Mouse (Mus musculus) CH12.LX (cell line): ENCODE data around the gene Ralgps2. TPM values are rescaled to one million over a fixed set of nuclear protein-coding genes. Genes with fewer than 3 reads are reported as not detected.
A peak's percentile ranks its signal among the peaks of the same experiment; 100 is the strongest.

Experiments used
- DNase-seq: peaks from one replicate; pipeline ENCODE4 v3.0.0-alpha.2; 2013; ENCODE audit errors: extremely low read depth
- H3K27ac ChIP-seq: 2 replicates; pipeline ENCODE4 v1.5.1; 2012; ENCODE audit warnings: low read depth, mild to moderate bottlenecking, control low read depth, moderate library complexity; ENCODE audit not compliant: insufficient read depth
- H3K27me3 ChIP-seq: replicated peaks from 2 replicates; pipeline ENCODE3; 2012; ENCODE audit warnings: inconsistent platforms
- H3K36me3 ChIP-seq, 2 experiments: replicated peaks in 1 of 2; 2 replicates each; pipeline versions ENCODE3 to v1.6.1; 2012; ENCODE audit warnings: inconsistent platforms in 1 of 2, low read length in 1 of 2, mild to moderate bottlenecking in 1 of 2, mixed read lengths in 1 of 2, moderate library complexity in 1 of 2; ENCODE audit not compliant: control insufficient read depth in 1 of 2, insufficient read depth in 1 of 2
- H3K4me1 ChIP-seq, 2 experiments: 2 replicates each; pipeline ENCODE4 v1.6.1; 2012; ENCODE audit warnings: inconsistent platforms in 1 of 2, moderate library complexity in 1 of 2; ENCODE audit not compliant: insufficient read depth in 2 of 2, control insufficient read depth in 1 of 2
- H3K4me2 ChIP-seq: 2 replicates; pipeline ENCODE4 v1.6.1; 2012; ENCODE audit warnings: low read depth, mild to moderate bottlenecking, control low read depth; ENCODE audit not compliant: poor library complexity, insufficient read depth, severe bottlenecking
- H3K4me3 ChIP-seq, 3 experiments: fragments of 150-350 bp in 1 of 3; sonication (generic) in 1 of 3; replicated peaks in 1 of 3; 2 replicates each; pipeline versions ENCODE3 to v1.5.1; 2011 to 2012; ENCODE audit warnings: low read depth in 2 of 3, low read length in 2 of 3, mild to moderate bottlenecking in 2 of 3, moderate library complexity in 2 of 3, control low read depth in 1 of 3, improper control_type of control experiment in 1 of 3, inconsistent platforms in 1 of 3, mixed read lengths in 1 of 3; ENCODE audit not compliant: poor library complexity in 1 of 3
- H3K79me2 ChIP-seq: replicated peaks from 2 replicates; pipeline ENCODE4 v1.6.1; 2012; ENCODE audit warnings: mild to moderate bottlenecking, moderate library complexity; ENCODE audit not compliant: control insufficient read depth, poor library complexity, insufficient read depth, severe bottlenecking; ENCODE audit errors: extremely low read depth
- H3K9ac ChIP-seq: 2 replicates; pipeline ENCODE4 v1.6.1; 2012; ENCODE audit warnings: low read depth, mild to moderate bottlenecking, control low read depth, moderate library complexity; ENCODE audit not compliant: insufficient read depth
- H3K9me3 ChIP-seq: replicated peaks from 2 replicates; pipeline ENCODE3; 2012; ENCODE audit warnings: low read length, inconsistent platforms, mixed read lengths
- E2F4 ChIP-seq: IDR thresholded peaks from 2 replicates; pipeline ENCODE4 v1.6.1; 2011; ENCODE audit warnings: low read depth, low read length, improper control_type of control experiment; ENCODE audit not compliant: insufficient replicate concordance
- EP300 ChIP-seq: IDR thresholded peaks from 2 replicates; pipeline ENCODE4 v1.6.1; 2011; ENCODE audit warnings: low read length, improper control_type of control experiment
- ETS1 ChIP-seq: conservative IDR thresholded peaks from 2 replicates; pipeline ENCODE4 v1.6.1; 2012; ENCODE audit warnings: low read depth, mild to moderate bottlenecking, inconsistent platforms, low read length, improper control_type of control experiment, moderate library complexity
- IRF4 ChIP-seq: IDR thresholded peaks from 2 replicates; pipeline ENCODE4 v1.6.1; 2014; ENCODE audit warnings: low read depth, mild to moderate bottlenecking, inconsistent platforms, low read length, improper control_type of control experiment
- JUND ChIP-seq: conservative IDR thresholded peaks from 2 replicates; pipeline ENCODE4 v1.6.1; 2011; ENCODE audit warnings: low read depth, low read length, improper control_type of control experiment
- MAX ChIP-seq: IDR thresholded peaks from 2 replicates; pipeline ENCODE4 v1.6.1; 2011; ENCODE audit warnings: low read length, improper control_type of control experiment
- MAZ ChIP-seq: IDR thresholded peaks from 2 replicates; pipeline ENCODE4 v1.6.1; 2012; ENCODE audit warnings: low read depth, mild to moderate bottlenecking, inconsistent platforms, low read length, improper control_type of control experiment, moderate library complexity
- MEF2A ChIP-seq: IDR thresholded peaks from 2 replicates; pipeline ENCODE4 v1.6.1; 2014; ENCODE audit warnings: low read depth, mild to moderate bottlenecking, inconsistent platforms, low read length, improper control_type of control experiment, borderline replicate concordance
- MYC ChIP-seq: IDR thresholded peaks from 2 replicates; pipeline ENCODE4 v1.6.1; 2011; ENCODE audit warnings: low read depth, mild to moderate bottlenecking, improper control_type of control experiment, low read length
- NELFE ChIP-seq: IDR thresholded peaks from 2 replicates; pipeline ENCODE4 v1.6.1; 2011; ENCODE audit warnings: low read depth, low read length, improper control_type of control experiment
- POLR2A ChIP-seq: IDR thresholded peaks from 2 replicates; pipeline ENCODE4 v1.6.1; 2011; ENCODE audit warnings: low read depth, mild to moderate bottlenecking, improper control_type of control experiment, low read length
- SIN3A ChIP-seq: IDR thresholded peaks from 2 replicates; pipeline ENCODE4 v1.6.1; 2012; ENCODE audit warnings: low read length, improper control_type of control experiment, inconsistent platforms
- SMC3 ChIP-seq: IDR thresholded peaks from 2 replicates; pipeline ENCODE4 v1.6.1; 2011; ENCODE audit warnings: low read depth, low read length, improper control_type of control experiment
- TBP ChIP-seq: conservative IDR thresholded peaks from 2 replicates; pipeline ENCODE4 v1.6.1; 2011; ENCODE audit warnings: low read depth, low read length, improper control_type of control experiment
- TCF12 ChIP-seq: IDR thresholded peaks from 2 replicates; pipeline ENCODE4 v1.6.1; 2014; ENCODE audit warnings: low read depth, mild to moderate bottlenecking, inconsistent platforms, low read length, improper control_type of control experiment
- ZMIZ1 ChIP-seq: IDR thresholded peaks from 2 replicates; pipeline ENCODE4 v1.6.1; 2012; ENCODE audit warnings: low read depth, mild to moderate bottlenecking, inconsistent platforms, low read length, improper control_type of control experiment
- dilution Hi-C: fragments of 300-500 bp; cut with MboI; formaldehyde crosslinking; loops from 2 replicates; pipeline ENCODE4 v1.14.3; 2020; ENCODE audit warnings: low sequenced_read_pairs; ENCODE audit not compliant: extremely low pct_unique_long_range_greater_than_20kb, extremely low pct_ligation_motif_present
- in situ Hi-C: fragments of 300-500 bp; cut with MboI; formaldehyde crosslinking; loops from 3 replicates; pipeline ENCODE4 v1.14.3; 2019; ENCODE audit warnings: low sequenced_read_pairs, low pct_ligation_motif_present, low pct_unique_long_range_greater_than_20kb, mixed read lengths
- polyA plus RNA-seq: library from polyadenylated mRNA; unstranded; fragments of >175 nt; gene quantifications from 2 replicates; pipeline ENCODE4 v1.2.1, GENCODE M21; 2012; ENCODE audit warnings: low read depth; ENCODE audit not compliant: insufficient read length
- total RNA-seq, 2 experiments: library from RNA; depleted of rRNA; stranded (reverse); fragments of 300-350 nt in 1 of 2; fragments of >200 nt in 1 of 2; gene quantifications; 2 replicates each; pipeline ENCODE4 v1.2.3; 2012 to 2014

The Ralgps2 gene
- total and polyA plus RNA-seq, 3 experiments: 65.1 to 149 (median 133) TPM

GRCm38 (mm10) chr1:156959004-156959403 is 19.6 kb upstream of the Ralgps2 start:
- TF ChIP-seq MAX: no peak
- no peak for TF ChIP-seq MAZ
- no peak for TF ChIP-seq ETS1
- TF ChIP-seq POLR2A: no peak
- no peak for TF ChIP-seq SMC3
- TF ChIP-seq TBP: no peak
- no peak for TF ChIP-seq EP300
- TF ChIP-seq E2F4: no peak
- TF ChIP-seq ZMIZ1: no peak
- no peak for TF ChIP-seq JUND
- no peak for TF ChIP-seq MEF2A
- Histone ChIP-seq H3K4me2 (no peak overlapping the region), H3K9ac (no peak overlapping the region), H3K36me3 (no peaks in the 10 kb centered on the region), H3K27me3 (no peaks in the 10 kb centered on the region), H3K9me3 (no peaks in the 10 kb centered on the region), H3K79me2 (no peaks in the 10 kb centered on the region), H3K4me3 (no peak overlapping the region), H3K27ac (no peak overlapping the region), H3K4me1 (peaks cover 7 to 49% of the 10 kb centered on the region in 2 experiments)
- dilution Hi-C loops: no loop called here
- DNase-seq: no peak
- in situ Hi-C loops: no loop called here

- DNase-seq: no peak
- H3K79me2 ChIP-seq: no peaks in the 10 kb centered on the region
Observed at GRCm38 (mm10) chr1:156957360-156957759, 17.9 kb upstream of the Ralgps2 start.

More at GRCm38 (mm10) chr1:156957360-156957759, 17.9 kb upstream of the Ralgps2 start:
- H3K27me3 ChIP-seq: no peaks in the 10 kb centered on the region
- 0 out of 2 replicates have a peak, but pooled peaks have one; percentile 20 for TF ChIP-seq TBP
- TF ChIP-seq ETS1: peak; percentile 34; the same call in 1 of the 2 replicates
- no peak for TF ChIP-seq NELFE
- TF ChIP-seq SIN3A: no peak
- TF ChIP-seq MAX: peak; percentile 49; the same call in 1 of the 2 replicates
- TF ChIP-seq MYC: 0 out of 2 replicates have a peak, but pooled peaks have one; percentile 35
- TF ChIP-seq IRF4: 0 out of 2 replicates have a peak, but pooled peaks have one; percentile 11
- peak; percentile 41; the same call in 1 of the 2 replicates for TF ChIP-seq EP300
- peak; percentile 38; the same call in 1 of the 2 replicates for TF ChIP-seq TCF12
- TF ChIP-seq, all 38 proteins: peak for 7
- no peaks in the 10 kb centered on the region for H3K36me3 ChIP-seq
- no peaks in the 10 kb centered on the region for H3K9me3 ChIP-seq
- H3K27ac ChIP-seq: peak overlapping the region; percentile 43; the same call in 1 of the 2 replicates
- no peak overlapping the region for H3K4me3 ChIP-seq
- peak overlapping the region; percentile 80 for H3K9ac ChIP-seq
- peaks cover 4 to 47% of the 10 kb centered on the region in 2 experiments for H3K4me1 ChIP-seq
- in situ Hi-C loops (no loop called here), dilution Hi-C loops (no loop called here)
- peak overlapping the region; percentile 65 for H3K4me2 ChIP-seq
